Mouse (Mus musculus) hindlimb bud, embryonic 11.5 days (tissue): ENCODE measurements around the gene Atad2b.

Experiments
- DNase-seq: peaks from one replicate; pipeline ENCODE4 v3.0.0-alpha.2; 2012; ENCODE audit warnings: low read depth, low spot score; ENCODE audit errors: extremely low spot score

The Atad2b gene

GRCm38 (mm10) chr12:5070131-5070530 is 153.0 kb downstream of the Atad2b start:
- DNase-seq, result no peak

DNA sequence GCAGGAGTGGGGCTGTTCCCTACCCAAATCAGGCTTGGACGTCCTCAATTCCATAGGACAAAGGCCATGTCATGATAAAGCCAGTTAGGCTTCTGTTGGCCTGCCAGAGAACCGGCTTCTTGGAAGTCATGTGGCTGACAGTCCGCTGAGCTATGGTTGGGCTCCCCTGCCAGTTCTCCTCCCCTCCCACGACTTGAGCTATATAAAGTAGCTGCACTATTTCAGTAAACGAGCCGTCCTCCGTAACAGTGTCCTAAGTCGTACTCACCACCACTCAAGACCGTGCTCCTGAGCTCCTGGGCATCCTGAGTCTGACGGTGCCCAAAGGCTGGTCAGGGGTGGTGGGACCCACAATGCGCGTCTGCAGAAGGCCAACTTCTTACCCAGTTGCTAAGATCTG is 156.0 kb downstream of the Atad2b start:
- DNase-seq, result no peak

GRCm38 (mm10) chr12:5081480-5081879 is 164.3 kb downstream of the Atad2b start:
- DNase-seq, result no peak

GRCm38 (mm10) chr12:5084714-5085113 is 167.6 kb downstream of the Atad2b start:
- DNase-seq, result no peak

GRCm38 (mm10) chr12:5087787-5088519 is 170.8 kb downstream of the Atad2b start:
- no peak for DNase-seq

DNA sequence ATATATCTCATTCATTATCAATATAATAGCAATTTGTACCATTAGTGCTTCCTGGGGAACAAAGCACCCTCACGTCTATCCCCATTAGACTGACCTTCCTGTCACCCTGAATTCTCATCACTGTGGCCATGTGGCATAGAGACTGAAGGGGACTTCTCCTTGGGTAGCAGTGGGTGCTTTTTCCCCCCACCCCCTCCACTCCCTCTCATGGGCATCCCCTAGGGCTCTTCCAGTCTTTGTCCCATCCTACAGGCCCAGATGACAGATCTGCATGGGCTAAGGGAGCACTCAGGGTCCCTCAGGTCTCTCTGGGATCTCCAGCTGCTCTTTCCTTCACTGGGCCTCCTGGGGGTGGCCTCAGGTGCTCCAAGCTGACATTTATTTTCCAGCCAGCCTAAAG is 171.5 kb downstream of the Atad2b start:
- no peak for DNase-seq
